Mouse (Mus musculus): ENCODE measurements at regions not wholly inside any gene's neighbourhood (a gene's known extent, or its start where the extent isn't known, plus 50 kb on each side); places are given as distances from the start of the nearest gene placed in this dataset.

DNA sequence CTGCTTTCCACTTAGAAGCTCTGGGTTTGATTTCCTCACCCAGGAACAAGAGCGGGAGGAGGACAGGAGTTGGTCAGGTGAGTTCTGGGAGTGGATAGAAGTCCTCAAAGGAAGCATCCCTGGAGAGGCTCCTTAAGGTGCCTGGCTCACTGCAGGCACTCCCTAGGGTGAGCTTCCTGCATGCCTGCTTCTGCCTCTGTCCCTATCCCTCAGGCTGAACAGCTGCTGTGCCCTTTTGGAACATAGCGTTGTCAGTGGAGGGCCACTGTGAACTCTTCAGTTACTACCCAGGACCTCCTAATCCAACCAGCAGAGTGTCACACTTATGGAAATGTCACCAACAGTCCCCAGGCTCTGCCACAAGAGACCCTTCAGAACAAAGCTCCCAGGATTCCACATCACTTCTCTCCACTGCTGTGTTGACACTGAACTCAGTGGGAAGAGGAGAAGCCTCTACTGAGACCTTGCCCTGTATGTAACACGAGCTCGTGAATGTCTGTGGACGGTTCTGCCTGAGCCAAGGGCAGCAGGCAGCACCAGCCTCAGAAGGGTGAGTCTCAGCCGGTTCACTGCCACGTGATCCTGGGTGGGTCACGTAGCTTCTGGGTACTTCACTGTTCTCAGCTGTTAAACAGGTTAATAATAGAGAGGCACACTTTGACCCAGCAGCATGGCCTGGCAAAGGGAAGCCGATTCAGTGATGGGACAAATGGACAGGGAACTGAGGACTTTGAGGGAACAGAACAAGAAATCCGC is 86.7 kb upstream of the 1700016C15Rik start:
- in situ Hi-C loops (cut with MboI; ENCODE audit: low pct_unique_long_range_greater_than_20kb in 1 of 2, low sequenced_read_pairs in 2 of 2, unreplicated experiment in 1 of 2), result no loop called here

DNA sequence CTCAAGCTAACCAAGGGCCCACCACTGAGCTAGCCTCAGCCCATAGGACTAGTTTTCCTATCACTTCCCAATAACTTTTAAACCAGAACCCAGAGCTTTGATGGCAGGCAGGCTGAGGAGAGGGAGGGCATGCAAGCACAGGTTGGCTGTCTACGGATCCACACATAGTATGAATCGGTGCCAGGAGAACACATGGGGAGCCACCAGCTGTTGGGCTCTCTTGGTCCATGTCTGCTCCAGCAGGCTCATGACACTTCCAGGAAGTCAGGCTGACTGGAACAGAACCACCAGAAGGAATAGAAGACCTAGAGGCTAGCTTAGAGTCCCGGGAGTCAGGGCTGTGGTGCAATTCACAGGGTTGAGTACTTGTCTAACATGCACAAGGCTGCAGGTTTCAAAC is 86.0 kb upstream of the 1700016C15Rik start:
- in situ Hi-C loops (cut with MboI; ENCODE audit: low pct_unique_long_range_greater_than_20kb in 1 of 2, low sequenced_read_pairs in 2 of 2, unreplicated experiment in 1 of 2), result no loop called here

DNA sequence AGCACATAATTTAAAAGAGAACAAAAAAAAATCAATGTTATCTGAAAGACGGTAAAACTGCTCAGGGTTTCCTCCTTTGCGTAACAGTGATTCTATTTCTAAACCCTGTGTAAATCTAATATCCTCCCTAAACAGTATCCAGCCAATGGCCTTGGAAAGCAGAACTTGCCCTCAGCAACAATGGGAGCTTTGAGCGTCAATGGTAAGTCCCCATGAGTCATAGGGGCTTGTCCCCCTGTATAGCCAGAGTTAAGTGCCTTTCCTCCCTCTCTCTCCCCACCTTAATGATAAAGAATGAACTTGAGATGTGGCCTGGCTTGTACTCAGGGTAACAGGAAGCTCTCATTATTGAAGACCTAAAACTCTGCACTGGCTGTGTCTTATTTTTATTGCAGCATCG is 85.4 kb upstream of the 1700016C15Rik start:
- in situ Hi-C loops (cut with MboI; ENCODE audit: low pct_unique_long_range_greater_than_20kb in 1 of 2, low sequenced_read_pairs in 2 of 2, unreplicated experiment in 1 of 2), result no loop called here

DNA sequence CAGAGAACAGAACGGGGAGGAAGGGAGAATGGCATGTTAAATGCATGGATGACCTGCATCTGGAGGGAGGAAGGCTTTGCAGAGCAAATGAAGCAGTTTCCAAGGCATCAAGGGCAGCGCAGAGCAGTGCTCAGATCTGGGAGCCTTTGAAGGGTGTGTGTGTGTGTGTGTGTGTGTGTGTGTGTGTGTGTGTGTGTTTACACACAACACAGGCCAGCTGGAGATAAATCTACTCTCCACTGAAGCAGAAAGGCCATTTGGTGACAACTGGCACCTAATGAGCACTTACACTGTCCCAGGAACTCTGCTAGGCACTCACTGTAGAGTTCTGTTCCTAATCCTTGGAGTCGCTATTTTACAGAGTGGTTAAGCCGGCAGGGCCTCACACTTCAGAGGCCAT is 84.3 kb upstream of the 1700016C15Rik start:
- in situ Hi-C loops (cut with MboI; ENCODE audit: low pct_unique_long_range_greater_than_20kb in 1 of 2, low sequenced_read_pairs in 2 of 2, unreplicated experiment in 1 of 2), result no loop called here

DNA sequence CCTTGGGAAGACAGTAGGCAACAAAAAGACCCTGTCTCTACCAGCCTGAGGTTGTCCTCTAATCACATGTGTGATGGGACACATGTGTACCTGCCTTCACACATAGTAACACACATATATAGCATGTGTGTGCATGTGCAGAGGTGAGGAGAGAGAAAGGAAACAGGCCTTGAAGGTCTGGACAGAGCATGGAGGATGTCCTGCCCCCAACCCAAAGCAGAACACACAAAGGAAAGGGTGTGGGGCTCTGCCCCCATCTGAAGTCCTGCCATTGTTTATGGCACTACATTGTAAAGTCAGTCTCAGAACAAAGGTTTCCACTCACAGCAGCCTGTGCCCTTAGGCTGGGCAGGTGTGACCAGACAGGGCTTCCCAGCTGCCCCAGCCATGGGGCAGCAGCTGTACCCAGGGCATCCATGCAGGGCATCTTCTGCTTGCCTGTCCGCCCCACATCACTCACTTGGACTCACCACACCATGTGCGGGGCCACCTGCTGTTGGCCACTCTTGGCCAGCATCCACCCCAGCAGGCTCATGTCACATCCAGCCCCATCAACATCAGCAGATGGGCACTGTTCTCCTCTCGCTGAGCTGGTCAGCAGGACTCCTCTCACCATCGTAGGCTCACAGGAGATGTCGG is 83.6 kb upstream of the 1700016C15Rik start:
- in situ Hi-C loops (cut with MboI; ENCODE audit: low pct_unique_long_range_greater_than_20kb in 1 of 2, low sequenced_read_pairs in 2 of 2, unreplicated experiment in 1 of 2), result no loop called here

DNA sequence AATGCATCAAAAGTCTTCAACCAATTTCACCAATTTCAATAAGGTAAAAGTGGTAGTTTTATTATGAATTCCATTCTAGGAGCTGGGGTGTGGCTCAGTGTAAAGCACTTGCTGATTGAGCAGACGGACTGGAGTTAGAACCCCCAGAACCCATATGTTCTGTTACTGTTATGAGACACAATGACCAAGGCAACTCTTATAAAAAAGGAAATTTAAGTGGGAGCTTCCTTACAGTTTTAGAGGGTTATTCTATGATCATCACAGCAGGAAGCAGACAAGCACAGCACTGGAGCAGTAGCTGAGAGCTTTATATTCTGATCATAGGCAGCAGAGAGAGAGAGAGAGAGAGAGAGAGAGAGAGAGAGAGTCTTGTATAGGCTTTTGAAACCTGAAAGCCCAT is 81.7 kb upstream of the 1700016C15Rik start:
- in situ Hi-C loops (cut with MboI; ENCODE audit: low pct_unique_long_range_greater_than_20kb in 1 of 2, low sequenced_read_pairs in 2 of 2, unreplicated experiment in 1 of 2), result no loop called here

DNA sequence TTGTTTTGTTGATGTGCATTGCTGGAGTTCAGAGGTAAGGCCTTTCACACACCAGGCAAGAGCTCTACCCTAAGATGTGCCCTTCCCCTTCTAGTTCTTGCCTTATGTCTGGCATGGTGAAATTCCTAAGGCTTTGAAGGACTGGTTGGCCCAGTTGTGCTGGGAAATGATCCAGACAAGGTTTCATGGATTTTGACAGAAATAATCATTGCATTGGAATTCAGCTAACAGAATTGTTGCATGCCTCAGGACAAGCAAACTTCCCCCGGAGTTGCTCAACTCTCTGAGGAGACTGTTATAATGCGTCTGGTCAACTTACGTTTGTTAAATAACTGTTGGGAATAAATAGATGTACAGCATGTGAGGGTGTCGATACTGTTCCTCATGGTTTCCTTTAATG is 80.6 kb upstream of the 1700016C15Rik start:
- in situ Hi-C loops (cut with MboI; ENCODE audit: low pct_unique_long_range_greater_than_20kb in 1 of 2, low sequenced_read_pairs in 2 of 2, unreplicated experiment in 1 of 2), result no loop called here

DNA sequence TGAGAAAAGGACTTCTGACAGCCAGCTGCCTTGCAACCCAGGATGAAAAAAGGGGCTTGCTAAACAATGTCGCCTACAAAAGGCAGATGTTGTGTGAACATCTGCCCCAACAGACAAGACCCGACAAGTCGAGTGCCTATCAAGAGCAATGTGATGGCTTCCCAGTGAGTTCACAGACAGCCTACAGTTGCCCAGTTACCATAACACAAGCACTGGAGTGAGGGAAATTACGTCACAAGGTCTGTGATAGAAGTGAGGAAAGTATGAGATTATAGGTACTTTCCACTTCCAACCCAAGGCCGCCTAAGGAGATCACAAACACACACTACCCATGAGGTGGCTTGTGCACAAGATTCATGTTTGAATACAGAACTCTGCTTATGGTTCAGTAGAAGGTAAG is 78.4 kb upstream of the 1700016C15Rik start:
- in situ Hi-C loops (cut with MboI; ENCODE audit: low pct_unique_long_range_greater_than_20kb in 1 of 2, low sequenced_read_pairs in 2 of 2, unreplicated experiment in 1 of 2), result no loop called here

DNA sequence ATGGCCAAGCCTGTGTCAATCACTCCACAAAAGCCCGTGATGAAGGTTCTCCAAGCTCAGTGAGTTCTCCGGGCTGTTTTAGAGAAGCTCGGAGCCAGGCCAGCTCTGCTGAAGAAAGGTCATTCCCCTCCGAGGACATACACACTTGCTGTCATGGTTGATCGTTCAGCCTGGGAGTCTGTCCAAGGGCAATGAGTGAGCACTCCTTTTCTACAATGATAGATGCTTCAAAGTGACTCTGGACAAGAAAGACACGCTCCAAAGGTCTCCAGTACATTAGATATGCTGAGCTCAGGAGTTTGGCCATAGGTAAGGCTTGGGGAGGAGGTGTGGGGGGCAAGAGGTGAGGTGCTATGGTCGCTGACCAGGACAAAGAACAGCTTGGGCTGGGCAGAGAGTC is 66.5 kb upstream of the 1700016C15Rik start:
- in situ Hi-C loops (cut with MboI; ENCODE audit: low pct_unique_long_range_greater_than_20kb in 1 of 2, low sequenced_read_pairs in 2 of 2, unreplicated experiment in 1 of 2), result no loop called here

DNA sequence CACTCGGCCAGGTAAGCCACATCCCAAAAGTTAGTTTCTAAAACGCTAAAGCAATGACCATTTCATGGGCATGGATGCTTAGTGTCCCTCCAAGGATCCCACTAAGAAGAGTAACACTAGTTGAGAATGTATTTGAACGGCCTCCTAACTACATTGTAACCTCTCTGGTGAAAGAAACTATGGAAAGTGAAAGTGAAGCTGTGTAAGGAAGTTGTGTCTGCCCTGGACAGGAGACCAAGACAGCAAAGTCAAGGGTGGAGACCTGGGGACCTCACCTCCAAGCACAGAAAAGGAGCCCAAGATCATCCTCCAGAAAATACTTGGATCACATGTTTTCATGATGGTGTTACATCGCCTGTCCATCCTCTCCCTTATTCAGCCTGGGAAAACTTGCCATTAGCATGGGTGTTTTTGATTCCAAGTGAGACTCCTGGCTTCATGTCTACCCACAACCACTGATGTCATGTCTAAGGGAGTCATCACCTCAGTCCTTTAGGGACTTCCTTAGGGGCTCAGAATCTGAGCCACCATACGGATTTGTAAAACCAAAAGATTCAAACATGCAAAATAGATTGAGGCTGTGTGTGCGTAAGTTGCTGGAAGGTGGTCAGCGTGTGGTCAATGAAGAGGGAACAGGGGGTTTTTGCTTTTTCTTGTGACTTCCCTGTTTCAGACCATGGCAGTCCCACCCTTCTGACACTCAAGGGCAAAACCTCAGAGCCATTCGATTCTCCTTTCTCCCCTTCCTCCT is 62.4 kb upstream of the 1700016C15Rik start:
- in situ Hi-C loops (cut with MboI; ENCODE audit: low pct_unique_long_range_greater_than_20kb in 1 of 2, low sequenced_read_pairs in 2 of 2, unreplicated experiment in 1 of 2), result no loop called here

DNA sequence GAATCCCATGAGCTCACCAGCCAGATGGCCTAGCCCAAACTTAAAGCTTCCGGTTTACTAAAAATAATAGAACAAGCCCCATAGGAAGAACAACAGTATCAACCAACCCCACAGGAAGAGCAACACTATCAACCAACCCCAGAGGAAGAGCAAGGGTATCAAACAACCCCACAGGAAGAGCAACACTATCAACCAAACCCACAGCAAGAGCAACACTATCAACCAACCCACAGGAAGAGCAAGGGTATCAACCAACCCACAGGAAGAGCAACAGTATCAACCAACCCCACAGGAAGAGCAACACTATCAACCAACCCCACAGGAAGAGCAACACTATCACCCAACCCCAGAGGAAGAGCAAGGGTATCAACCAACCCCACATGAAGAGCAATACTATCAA is 59.0 kb upstream of the 1700016C15Rik start:
- in situ Hi-C loops (cut with MboI; ENCODE audit: low pct_unique_long_range_greater_than_20kb in 1 of 2, low sequenced_read_pairs in 2 of 2, unreplicated experiment in 1 of 2), result no loop called here

DNA sequence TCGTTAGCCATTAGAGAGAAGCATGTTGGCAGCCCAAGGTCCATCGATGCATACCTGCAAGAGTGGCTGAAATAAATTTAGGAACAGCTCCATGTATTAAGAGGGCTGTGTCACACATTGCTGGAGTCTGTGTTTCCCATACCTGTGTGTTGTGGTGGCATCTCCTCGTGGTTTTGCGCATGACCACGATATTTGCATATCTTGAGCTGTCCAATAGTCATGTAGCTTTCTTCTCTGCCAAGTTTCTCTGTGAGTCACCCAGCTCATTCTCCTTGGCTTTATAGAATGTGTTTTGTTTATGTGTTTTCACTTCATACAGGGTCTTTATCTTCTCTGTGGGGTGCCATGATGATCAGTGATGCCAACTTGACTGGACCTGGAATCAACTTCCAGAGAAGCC is 53.0 kb upstream of the 1700016C15Rik start:
- in situ Hi-C loops (cut with MboI; ENCODE audit: low pct_unique_long_range_greater_than_20kb in 1 of 2, low sequenced_read_pairs in 2 of 2, unreplicated experiment in 1 of 2), result loop anchor here in 1 of 2 experiments (25.0 kb wide), 2 partner anchors 264 to 789 kb away; no protein-coding TSS in a partner anchor

DNA sequence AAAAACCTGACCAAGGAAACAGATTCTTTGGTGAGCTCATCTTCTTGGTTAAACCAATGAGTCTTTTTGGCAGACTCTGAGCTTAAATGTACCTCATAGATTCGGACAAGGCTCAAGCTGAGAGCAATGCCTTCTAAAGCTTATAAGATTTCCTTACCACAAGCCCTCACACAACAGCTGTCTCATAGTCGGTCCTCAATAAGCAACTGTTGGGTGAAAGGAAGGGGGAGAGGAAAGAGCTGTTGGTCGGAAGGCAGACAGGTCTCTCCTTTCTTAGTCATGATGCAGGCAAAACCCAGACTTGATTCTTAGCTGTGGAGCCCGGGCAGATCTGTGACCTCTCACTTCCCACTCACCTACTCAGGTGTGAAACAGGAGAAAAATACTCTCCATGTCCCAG is 50.8 kb upstream of the 1700016C15Rik start:
- in situ Hi-C loops (cut with MboI; ENCODE audit: low pct_unique_long_range_greater_than_20kb in 1 of 2, low sequenced_read_pairs in 2 of 2, unreplicated experiment in 1 of 2), result loop anchor here in 1 of 2 experiments (25.0 kb wide), 2 partner anchors 267 to 792 kb away; no protein-coding TSS in a partner anchor
